Mouse (Mus musculus) embryo, embryonic 11.5 days (tissue): ENCODE measurements around the gene Rpl23.

Experiments
- DNase-seq: peaks from one replicate; pipeline ENCODE4 v3.0.0-alpha.2; 2012; ENCODE audit warnings: low read depth, low spot score

Rpl23 gene

GRCm38 (mm10) chr11:97781832-97782563, at the start of gene Rpl23:
TSS of gene Rpl23 (minus strand) at chr11:97782437.
- peak; percentile 99 for DNase-seq

GRCm38 (mm10) chr11:97832001-97832400, 49.8 kb upstream of the Rpl23 start:
- no peak for DNase-seq

GRCm38 (mm10) chr11:97830501-97830900, 48.3 kb upstream of the Rpl23 start:
- no peak for DNase-seq

GRCm38 (mm10) chr11:97829913-97830476, 47.8 kb upstream of the Rpl23 start:
- DNase-seq: no peak

GRCm38 (mm10) chr11:97829365-97829764, 47.1 kb upstream of the Rpl23 start:
- no peak for DNase-seq

- no peak for DNase-seq
Measured at GRCm38 (mm10) chr11:97827654-97828053, 45.4 kb upstream of the Rpl23 start.

GRCm38 (mm10) chr11:97826414-97826813, 44.2 kb upstream of the Rpl23 start:
- DNase-seq: no peak

- DNase-seq: no peak
Measured at GRCm38 (mm10) chr11:97825971-97826370, 43.7 kb upstream of the Rpl23 start.

- no peak for DNase-seq
Measured at GRCm38 (mm10) chr11:97825295-97825694, 43.1 kb upstream of the Rpl23 start.

- DNase-seq: no peak
Measured at GRCm38 (mm10) chr11:97824895-97825294, 42.7 kb upstream of the Rpl23 start.

GRCm38 (mm10) chr11:97824168-97824567, 41.9 kb upstream of the Rpl23 start:
- DNase-seq: no peak

- no peak for DNase-seq
Measured at GRCm38 (mm10) chr11:97822840-97823603, 40.8 kb upstream of the Rpl23 start.

- DNase-seq: no peak
Measured at GRCm38 (mm10) chr11:97821401-97822064, 39.3 kb upstream of the Rpl23 start.

GRCm38 (mm10) chr11:97820840-97821239, 38.6 kb upstream of the Rpl23 start:
- DNase-seq: no peak

- DNase-seq: no peak
Measured at GRCm38 (mm10) chr11:97819923-97820322, 37.7 kb upstream of the Rpl23 start.

GRCm38 (mm10) chr11:97819102-97819501, 36.9 kb upstream of the Rpl23 start:
- no peak for DNase-seq

GRCm38 (mm10) chr11:97818571-97818970, 36.3 kb upstream of the Rpl23 start:
- DNase-seq: no peak

- DNase-seq: no peak
Measured at GRCm38 (mm10) chr11:97818003-97818402, 35.8 kb upstream of the Rpl23 start.

GRCm38 (mm10) chr11:97817379-97817778, 35.1 kb upstream of the Rpl23 start:
- no peak for DNase-seq

GRCm38 (mm10) chr11:97816916-97817315, 34.7 kb upstream of the Rpl23 start:
- DNase-seq: no peak

- DNase-seq: no peak
Measured at GRCm38 (mm10) chr11:97816176-97816575, 33.9 kb upstream of the Rpl23 start.

- DNase-seq: no peak
Measured at GRCm38 (mm10) chr11:97815736-97816135, 33.5 kb upstream of the Rpl23 start.
